Mouse (Mus musculus): ENCODE measurements around the gene Man2a2.

GRCm38 (mm10) chr7:80330278-80330677 lies 40.9 kb downstream of the Man2a2 start:
- no peak for TF ChIP-seq CTCF (IDR thresholded peaks at IDR 0.05; ENCODE audit: low read depth)
- no peak for TF ChIP-seq EP300 (IDR thresholded peaks at IDR 0.05; ENCODE audit: low read depth)

Data from liver, embryonic 14.5 days (tissue).